Mouse (Mus musculus) heart, embryonic 15.5 days (tissue): ENCODE results near the gene Fen1. TPM values are rescaled to one million over a fixed set of nuclear protein-coding genes. Genes with fewer than 3 reads are reported as not detected.

ENCODE experiments used
- ATAC-seq: fragments of 200-750 bp; cut with Nextera tagmentation; replicated peaks from 2 replicates; pipeline ENCODE4 v1.8.0; 2017; ENCODE audit warnings: low read depth, moderate TSS enrichment; ENCODE audit not compliant: insufficient number of reproducible peaks, insufficient read depth, low FRiP score
- H3K27ac ChIP-seq: fragments of 300-500 bp; sonication (generic); 2 replicates; pipeline ENCODE4 v1.5.1; 2015; ENCODE audit warnings: mild to moderate bottlenecking, inconsistent platforms
- H3K27me3 ChIP-seq: fragments of 300-500 bp; sonication (generic); 2 replicates; pipeline ENCODE4 v1.6.1; 2015; ENCODE audit warnings: inconsistent platforms
- H3K36me3 ChIP-seq: fragments of 300-500 bp; sonication (generic); 2 replicates; pipeline ENCODE4 v1.6.1; 2015; ENCODE audit warnings: mild to moderate bottlenecking, inconsistent platforms
- H3K4me1 ChIP-seq: fragments of 300-500 bp; sonication (generic); replicated peaks from 2 replicates; pipeline ENCODE4 v1.6.1; 2015; ENCODE audit warnings: inconsistent platforms
- H3K4me2 ChIP-seq: fragments of 300-500 bp; sonication (generic); 2 replicates; pipeline ENCODE4 v1.6.1; 2015; ENCODE audit warnings: inconsistent platforms, mild to moderate bottlenecking, moderate library complexity
- H3K4me3 ChIP-seq: fragments of 300-500 bp; sonication (generic); 2 replicates; pipeline ENCODE4 v1.5.1; 2015; ENCODE audit warnings: mild to moderate bottlenecking, inconsistent platforms
- H3K9ac ChIP-seq: fragments of 300-500 bp; sonication (generic); 2 replicates; pipeline ENCODE4 v1.6.1; 2015; ENCODE audit warnings: mild to moderate bottlenecking, inconsistent platforms
- H3K9me3 ChIP-seq: fragments of 300-500 bp; sonication (generic); replicated peaks from 2 replicates; pipeline ENCODE4 v1.6.1; 2016; ENCODE audit warnings: inconsistent platforms
- WGBS: fragments of 180-500 bp; shearing (Covaris S2); methylation state at CpG from one replicate; pipeline ENCODE4 v1.1.7; 2015; ENCODE audit warnings: mixed read lengths; 5-methylcytosine and 5-hydroxymethylcytosine counted together
- polyA plus RNA-seq: library from polyadenylated mRNA; unstranded; fragments of >200 nt; fragmentation: Nextera tagmentation; extraction: Ambion mirVana; gene quantifications from 2 replicates; pipeline ENCODE4 v1.2.1, GENCODE M21; 2015

Fen1 gene
- polyA plus RNA-seq, 1 experiment from 2014 or later: 39.9 TPM

- Histone ChIP-seq H3K9ac (no peak overlapping the region), H3K4me1 (peaks cover 7% of the 10 kb centered on the region; the same call in 1 of the 2 replicates), H3K9me3 (no peaks in the 10 kb centered on the region), H3K36me3 (no peaks in the 10 kb centered on the region), H3K27ac (no peak overlapping the region), H3K4me3 (no peak overlapping the region), H3K4me2 (no peak overlapping the region), H3K27me3 (peaks cover 17% of the 10 kb centered on the region)
- ATAC-seq: no peak
- WGBS: 51% methylated on average over 9 of the region's 9 CpGs
Measured at GRCm38 (mm10) chr19:10232327-10233017, 28.5 kb upstream of the Fen1 start.

DNA sequence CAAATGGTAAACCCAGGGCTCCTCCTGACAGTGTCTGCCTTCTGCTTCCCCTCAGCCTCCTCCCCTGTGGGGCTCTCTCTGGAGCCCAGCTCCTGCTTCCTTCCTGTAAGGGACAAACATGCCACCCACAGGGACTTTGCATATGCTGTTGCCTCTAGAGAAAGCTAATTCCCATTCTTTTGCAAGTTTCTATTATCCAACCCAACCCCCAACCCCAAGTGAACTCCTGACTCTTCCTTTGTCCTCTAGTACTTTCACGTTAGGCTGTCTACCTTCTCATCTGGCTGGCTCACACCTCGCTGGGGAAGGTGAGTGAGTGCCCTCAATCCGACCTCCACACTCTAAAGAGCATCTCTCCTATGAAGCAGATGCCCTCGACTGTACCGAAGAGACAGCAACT is 27.9 kb upstream of the Fen1 start:
- ATAC-seq: no peak
- H3K9ac ChIP-seq: no peak overlapping the region
- H3K27ac ChIP-seq: no peak overlapping the region
- 34% methylated on average over 5 of the region's 5 CpGs for WGBS
- H3K9me3 ChIP-seq: no peaks in the 10 kb centered on the region
- no peak overlapping the region for H3K4me3 ChIP-seq
- peaks cover 17% of the 10 kb centered on the region for H3K27me3 ChIP-seq
- H3K36me3 ChIP-seq: no peaks in the 10 kb centered on the region
- H3K4me1 ChIP-seq: peaks cover 7% of the 10 kb centered on the region; the same call in 1 of the 2 replicates
- no peak overlapping the region for H3K4me2 ChIP-seq

DNA sequence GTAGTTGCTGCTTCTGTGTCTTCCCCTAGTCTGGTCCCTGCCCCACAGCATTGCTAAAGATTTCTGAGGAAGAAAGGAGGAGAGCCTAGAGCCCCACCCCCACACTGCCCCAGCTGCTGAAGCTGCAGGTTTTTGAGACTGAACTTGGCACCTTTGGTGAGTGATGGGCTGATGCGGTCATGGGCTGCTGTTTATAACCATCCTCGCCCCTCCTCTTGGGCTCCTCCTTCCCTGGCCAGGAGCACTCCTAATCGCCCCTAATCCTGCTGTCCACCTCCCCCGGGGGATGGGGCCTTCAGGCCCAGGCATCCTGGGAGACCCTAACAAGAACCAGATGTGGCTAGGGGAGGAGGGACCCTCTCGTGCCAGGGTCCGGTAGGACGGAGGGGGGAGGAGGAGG is 27.0 kb upstream of the Fen1 start:
- H3K4me3 ChIP-seq: no peak overlapping the region
- peak; percentile 34; the same call in 1 of the 2 replicates for ATAC-seq
- no peak overlapping the region for H3K27ac ChIP-seq
- H3K4me1 ChIP-seq: peaks cover 7% of the 10 kb centered on the region; the same call in 1 of the 2 replicates
- no peaks in the 10 kb centered on the region for H3K36me3 ChIP-seq
- 27% methylated on average over 7 of the region's 7 CpGs for WGBS
- H3K9ac ChIP-seq: no peak overlapping the region
- no peaks in the 10 kb centered on the region for H3K9me3 ChIP-seq
- no peak overlapping the region for H3K4me2 ChIP-seq
- H3K27me3 ChIP-seq: peaks cover 14% of the 10 kb centered on the region

- peaks cover 14% of the 10 kb centered on the region for H3K4me1 ChIP-seq
- no peak overlapping the region for H3K4me3 ChIP-seq
- H3K27ac ChIP-seq: no peak overlapping the region
- peaks cover 4% of the 10 kb centered on the region; the same call in 1 of the 2 replicates for H3K27me3 ChIP-seq
- ATAC-seq: no peak
- H3K9ac ChIP-seq: no peak overlapping the region
- H3K9me3 ChIP-seq: no peaks in the 10 kb centered on the region
- H3K4me2 ChIP-seq: no peak overlapping the region
- WGBS: 42% methylated on average over 4 of the region's 4 CpGs
- no peaks in the 10 kb centered on the region for H3K36me3 ChIP-seq
Measured at GRCm38 (mm10) chr19:10225767-10226166, 21.8 kb upstream of the Fen1 start.

DNA sequence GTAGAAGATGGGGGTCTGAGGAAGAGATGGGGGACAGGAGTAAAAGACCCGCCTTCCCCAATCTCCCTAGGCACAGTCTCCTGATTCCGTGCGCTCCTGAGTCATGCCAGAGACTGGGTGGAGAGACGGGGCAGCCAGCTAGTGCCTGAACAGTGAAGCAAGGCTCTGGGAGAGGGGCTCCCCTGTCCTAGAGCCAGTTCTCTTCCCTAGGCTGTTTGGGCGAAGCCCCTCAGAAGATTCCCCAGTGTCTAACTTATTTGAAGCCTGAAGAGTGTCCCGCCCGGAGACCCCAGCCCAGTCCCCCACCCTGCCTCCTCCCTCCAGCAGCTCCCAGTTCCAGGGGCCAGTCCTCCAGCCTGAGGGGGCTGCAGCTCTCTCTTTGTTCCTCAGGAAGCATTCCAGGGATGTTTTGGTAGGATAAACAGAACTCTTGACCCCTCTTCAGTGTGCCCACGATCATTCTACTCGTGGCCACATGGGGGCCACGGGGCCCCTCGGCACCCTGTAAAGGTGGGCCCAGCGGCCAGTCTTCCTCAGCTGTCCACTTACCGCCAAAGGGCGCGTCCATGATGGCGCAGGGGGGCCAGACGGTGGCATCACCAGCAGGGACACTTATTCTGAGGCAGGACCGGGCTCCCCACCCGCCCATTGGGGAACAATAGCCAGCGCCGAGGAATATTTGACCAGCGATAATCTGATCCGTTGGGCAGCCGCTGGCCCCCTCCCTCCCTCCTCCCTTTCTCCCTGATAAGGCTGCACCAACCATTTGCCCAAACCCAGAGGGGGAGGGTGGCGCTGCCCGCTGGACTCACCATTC is 20.9 kb upstream of the Fen1 start:
- peak overlapping the region; percentile 2; the same call in 1 of the 2 replicates for H3K9ac ChIP-seq
- peaks cover 12% of the 10 kb centered on the region for H3K4me1 ChIP-seq
- peak overlapping the region; percentile 57 for H3K4me2 ChIP-seq
- no peak for ATAC-seq
- WGBS: 19% methylated on average over 26 of the region's 26 CpGs
- no peaks in the 10 kb centered on the region for H3K9me3 ChIP-seq
- peak overlapping the region; percentile 24 for H3K4me3 ChIP-seq
- H3K36me3 ChIP-seq: no peaks in the 10 kb centered on the region
- H3K27ac ChIP-seq: no peak overlapping the region
- no peaks in the 10 kb centered on the region for H3K27me3 ChIP-seq

- no peak for ATAC-seq
- Histone ChIP-seq H3K9me3 (no peaks in the 10 kb centered on the region), H3K36me3 (no peaks in the 10 kb centered on the region), H3K27ac (no peak overlapping the region), H3K4me2 (no peak overlapping the region), H3K9ac (no peak overlapping the region), H3K27me3 (no peaks in the 10 kb centered on the region), H3K4me3 (no peak overlapping the region), H3K4me1 (peaks cover 12% of the 10 kb centered on the region)
- 73% methylated on average over 4 of the region's 4 CpGs for WGBS
Measured at GRCm38 (mm10) chr19:10223561-10223960, 19.6 kb upstream of the Fen1 start.

GRCm38 (mm10) chr19:10222656-10223055 is 18.7 kb upstream of the Fen1 start:
- ATAC-seq: no peak
- Histone ChIP-seq H3K27me3 (no peaks in the 10 kb centered on the region), H3K27ac (no peak overlapping the region)

GRCm38 (mm10) chr19:10221585-10221984 is 17.6 kb upstream of the Fen1 start:
- Histone ChIP-seq H3K9ac (no peak overlapping the region), H3K27ac (no peak overlapping the region), H3K36me3 (no peaks in the 10 kb centered on the region), H3K9me3 (no peaks in the 10 kb centered on the region), H3K4me3 (no peak overlapping the region), H3K4me1 (peaks cover 12% of the 10 kb centered on the region), H3K4me2 (no peak overlapping the region), H3K27me3 (no peaks in the 10 kb centered on the region)
- ATAC-seq: no peak
- WGBS: 37% methylated on average over 4 of the region's 4 CpGs

More at GRCm38 (mm10) chr19:10222656-10223055, 18.7 kb upstream of the Fen1 start:
- no peaks in the 10 kb centered on the region for H3K9me3 ChIP-seq
- H3K4me3 ChIP-seq: no peak overlapping the region
- no peak overlapping the region for H3K9ac ChIP-seq
- H3K4me1 ChIP-seq: peaks cover 12% of the 10 kb centered on the region
- no peak overlapping the region for H3K4me2 ChIP-seq
- no peaks in the 10 kb centered on the region for H3K36me3 ChIP-seq
- WGBS: 35% methylated on average over 8 of the region's 8 CpGs

- Histone ChIP-seq H3K9me3 (no peaks in the 10 kb centered on the region), H3K27me3 (no peaks in the 10 kb centered on the region), H3K4me1 (peaks cover under 1% of the 10 kb centered on the region), H3K9ac (no peak overlapping the region), H3K36me3 (no peaks in the 10 kb centered on the region), H3K4me2 (no peak overlapping the region), H3K27ac (no peak overlapping the region), H3K4me3 (no peak overlapping the region)
- WGBS: 59% methylated on average over 6 of the region's 6 CpGs
- no peak for ATAC-seq
Measured at GRCm38 (mm10) chr19:10219593-10219992, 15.6 kb upstream of the Fen1 start.

DNA sequence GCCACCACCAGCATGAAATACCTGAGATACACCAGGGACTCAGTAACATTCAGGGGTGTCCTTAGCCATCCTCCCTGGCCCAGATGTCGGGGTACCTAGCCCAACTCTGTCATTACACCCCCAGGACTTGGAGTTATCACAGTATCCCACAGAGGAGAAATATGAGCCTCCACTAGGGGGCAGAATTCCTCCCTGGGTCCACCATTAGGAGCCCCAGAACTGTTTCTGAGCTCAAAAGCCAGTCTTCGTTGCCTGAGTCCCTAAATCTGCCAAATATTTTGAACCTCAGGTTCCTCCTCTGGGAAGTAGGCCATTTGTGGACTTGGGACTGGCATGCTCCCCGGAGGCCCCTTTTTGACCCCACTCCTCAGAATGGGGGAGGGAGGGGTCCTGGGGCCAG is 15.1 kb upstream of the Fen1 start:
- H3K4me3 ChIP-seq: no peak overlapping the region
- WGBS: 51% methylated on average over 3 of the region's 3 CpGs
- H3K27me3 ChIP-seq: no peaks in the 10 kb centered on the region
- ATAC-seq: no peak
- H3K9me3 ChIP-seq: no peaks in the 10 kb centered on the region
- no peak overlapping the region for H3K27ac ChIP-seq
- no peak overlapping the region for H3K4me2 ChIP-seq
- no peaks in the 10 kb centered on the region; the same call in 1 of the 2 replicates for H3K4me1 ChIP-seq
- no peak overlapping the region for H3K9ac ChIP-seq
- no peaks in the 10 kb centered on the region for H3K36me3 ChIP-seq

- H3K4me2 ChIP-seq: no peak overlapping the region
- WGBS: 73% methylated on average over 8 of the region's 8 CpGs
- H3K4me3 ChIP-seq: no peak overlapping the region
- no peak overlapping the region for H3K27ac ChIP-seq
- H3K9me3 ChIP-seq: no peaks in the 10 kb centered on the region
- H3K27me3 ChIP-seq: no peaks in the 10 kb centered on the region
- ATAC-seq: no peak
- H3K36me3 ChIP-seq: peaks cover 9% of the 10 kb centered on the region; the same call in 1 of the 2 replicates
- H3K4me1 ChIP-seq: no peaks in the 10 kb centered on the region; the same call in 1 of the 2 replicates
- no peak overlapping the region for H3K9ac ChIP-seq
Measured at GRCm38 (mm10) chr19:10216101-10216500, 12.1 kb upstream of the Fen1 start.
